Mouse (Mus musculus) forebrain, embryonic 10.5 days (tissue): ENCODE results near the gene Samd8. TPM values are rescaled to one million over a fixed set of nuclear protein-coding genes. Genes with fewer than 3 reads are reported as not detected.

Experiments used
- DNase-seq: peaks from one replicate; pipeline ENCODE4 v3.0.0-alpha.2; 2017; ENCODE audit warnings: low spot score; ENCODE audit errors: extremely low spot score
- H3K27ac ChIP-seq: fragments of 300-500 bp; sonication (generic); 2 replicates; pipeline ENCODE4 v1.5.1; 2016; ENCODE audit warnings: mild to moderate bottlenecking
- H3K27me3 ChIP-seq: fragments of 300-500 bp; sonication (generic); 2 replicates; pipeline ENCODE4 v1.6.1; 2016; ENCODE audit warnings: mild to moderate bottlenecking; ENCODE audit not compliant: poor library complexity, severe bottlenecking
- H3K36me3 ChIP-seq: fragments of 300-500 bp; sonication (generic); replicated peaks from 2 replicates; pipeline ENCODE4 v1.6.1; 2016; ENCODE audit warnings: mild to moderate bottlenecking, moderate library complexity
- H3K4me1 ChIP-seq: fragments of 300-500 bp; sonication (generic); 2 replicates; pipeline ENCODE4 v1.6.1; 2016
- H3K4me3 ChIP-seq: fragments of 300-500 bp; sonication (generic); 2 replicates; pipeline ENCODE4 v1.5.1; 2016; ENCODE audit warnings: mild to moderate bottlenecking, moderate library complexity
- H3K9me3 ChIP-seq: fragments of 300-500 bp; sonication (generic); 2 replicates; pipeline ENCODE4 v1.6.1; 2016; ENCODE audit warnings: mild to moderate bottlenecking, moderate library complexity
- WGBS: fragments of 180-500 bp; shearing (Covaris S2); methylation state at CpG from one replicate; pipeline ENCODE4 v1.1.7; 2016; 5-methylcytosine and 5-hydroxymethylcytosine counted together
- polyA plus RNA-seq: library from polyadenylated mRNA; unstranded; fragments of >200 nt; fragmentation: Nextera tagmentation; extraction: Ambion mirVana; gene quantifications from 2 replicates; pipeline ENCODE4 v1.2.1, GENCODE M21; 2016

Samd8 gene
- polyA plus RNA-seq, 1 experiment from 2014 or later, result 9.4 TPM

- WGBS, result 74% methylated on average over 4 of the region's 4 CpGs
- H3K36me3 ChIP-seq, result peaks cover 56% of the 10 kb centered on the region
These were observed 36.2 kb downstream of the Samd8 start for GRCm38 (mm10) chr14:21786500-21786899.

DNA sequence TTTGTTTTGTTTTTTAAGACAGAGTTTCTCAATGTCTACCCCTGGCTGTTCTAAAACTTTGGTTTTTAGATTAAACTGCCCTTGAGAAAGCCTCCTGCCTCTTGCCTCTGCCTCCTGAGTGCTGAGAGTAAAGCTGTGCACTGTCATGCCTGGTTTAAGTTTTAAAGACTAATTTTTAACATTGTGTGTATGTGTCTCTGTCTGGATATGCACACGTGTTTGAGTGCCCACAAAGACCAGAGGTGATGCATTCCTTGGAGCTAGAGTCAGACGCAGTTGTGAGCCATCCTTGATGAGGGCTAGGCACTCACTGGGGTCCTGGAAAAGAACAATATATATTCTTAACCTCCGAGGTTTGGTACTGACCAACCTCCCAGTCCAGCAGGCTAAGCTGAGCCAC is 37.0 kb downstream of the Samd8 start:
- Histone ChIP-seq H3K27me3 (no peaks in the 10 kb centered on the region), H3K36me3 (peaks cover 57% of the 10 kb centered on the region), H3K27ac (no peak overlapping the region), H3K4me1 (peaks cover 5% of the 10 kb centered on the region), H3K9me3 (no peaks in the 10 kb centered on the region), H3K4me3 (no peak overlapping the region)
- 83% methylated on average over 3 of the region's 3 CpGs for WGBS
- no peak for DNase-seq

More at GRCm38 (mm10) chr14:21786500-21786899, 36.2 kb downstream of the Samd8 start:
- DNase-seq, result no peak
- no peak overlapping the region for H3K4me3 ChIP-seq
- no peaks in the 10 kb centered on the region for H3K27me3 ChIP-seq
- peaks cover 5% of the 10 kb centered on the region for H3K4me1 ChIP-seq
- H3K9me3 ChIP-seq, result no peaks in the 10 kb centered on the region
- H3K27ac ChIP-seq, result no peak overlapping the region

DNA sequence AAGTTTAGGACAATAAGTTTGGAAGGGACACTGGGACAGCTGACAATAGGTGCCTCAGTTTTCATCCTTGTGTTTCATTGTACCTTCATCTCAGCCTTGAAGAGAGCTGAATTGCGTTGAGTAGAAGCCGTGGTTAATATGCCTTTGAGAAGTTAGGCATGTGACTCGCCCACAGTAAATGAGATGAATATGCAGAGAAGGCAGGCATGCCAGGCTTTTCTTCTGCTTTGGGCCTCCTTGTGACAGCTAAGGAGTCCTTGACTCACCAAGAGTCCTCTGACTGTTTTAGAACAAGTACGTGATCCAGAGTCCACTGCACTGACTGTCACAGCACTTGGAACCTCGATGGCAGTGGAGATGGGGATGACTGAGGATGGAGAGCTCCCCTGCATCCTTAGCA is 37.8 kb downstream of the Samd8 start:
- 92% methylated on average over 5 of the region's 5 CpGs for WGBS
- H3K36me3 ChIP-seq, result peaks cover 63% of the 10 kb centered on the region
- H3K4me1 ChIP-seq, result peaks cover 5% of the 10 kb centered on the region
- DNase-seq, result no peak
- no peaks in the 10 kb centered on the region for H3K9me3 ChIP-seq
- no peaks in the 10 kb centered on the region for H3K27me3 ChIP-seq
- H3K27ac ChIP-seq, result no peak overlapping the region
- no peak overlapping the region for H3K4me3 ChIP-seq

DNA sequence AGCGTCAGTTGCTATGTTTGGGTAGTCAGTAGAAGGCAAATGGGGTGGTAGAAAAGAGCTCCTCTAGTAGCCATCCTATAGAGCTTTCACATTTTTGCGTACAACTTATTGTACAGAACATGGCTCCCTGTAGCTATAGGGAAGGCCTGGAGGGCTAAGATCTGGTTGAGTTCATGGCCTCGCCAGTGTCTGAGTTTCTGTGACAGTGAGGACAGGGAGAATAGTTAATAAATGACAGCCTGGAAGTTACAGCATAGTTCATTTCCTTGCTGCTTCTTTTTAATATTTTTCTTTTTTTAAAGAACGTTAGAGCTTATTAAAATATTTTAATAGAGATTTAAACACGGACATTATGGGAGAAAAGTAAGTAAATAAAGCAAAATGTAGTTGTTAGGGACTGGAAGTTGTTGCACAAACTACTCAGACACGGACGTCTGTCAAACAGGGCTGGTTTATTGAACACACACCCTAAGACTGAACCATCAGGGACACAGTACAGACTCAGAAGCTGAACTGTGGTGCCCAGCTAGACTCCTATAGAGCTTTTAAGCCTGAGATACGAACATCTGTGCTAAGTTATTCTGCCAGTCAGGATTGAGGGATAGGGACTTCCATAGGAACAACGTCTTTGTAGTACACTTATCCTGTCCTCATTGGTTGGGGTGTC is 40.4 kb downstream of the Samd8 start:
- Histone ChIP-seq H3K27me3 (no peaks in the 10 kb centered on the region), H3K27ac (no peak overlapping the region), H3K4me1 (peaks cover 18% of the 10 kb centered on the region), H3K9me3 (no peaks in the 10 kb centered on the region), H3K4me3 (no peak overlapping the region), H3K36me3 (peaks cover 51% of the 10 kb centered on the region)
- DNase-seq, result no peak
- WGBS, result 91% methylated on average over 9 of the region's 9 CpGs

DNA sequence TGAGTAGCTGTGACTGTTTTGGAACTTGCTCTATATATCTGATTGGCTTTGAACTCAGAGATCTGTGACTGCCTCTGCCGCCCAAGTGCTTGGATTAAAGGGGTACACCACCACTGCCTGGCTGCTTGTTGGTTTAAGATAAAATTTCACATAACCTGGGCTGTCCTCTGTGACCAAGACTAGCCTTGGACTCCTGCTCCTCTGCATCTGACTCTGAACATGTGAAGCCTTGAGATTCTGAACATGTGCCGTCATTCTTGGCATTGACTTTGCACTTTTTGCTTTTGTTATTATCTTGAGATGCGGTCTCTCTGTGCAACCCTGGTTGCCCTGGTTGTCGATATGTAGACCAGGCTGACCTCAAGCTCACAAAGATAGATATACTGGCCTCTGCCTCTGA is 41.4 kb downstream of the Samd8 start:
- no peaks in the 10 kb centered on the region for H3K9me3 ChIP-seq
- DNase-seq, result no peak
- H3K36me3 ChIP-seq, result peaks cover 45% of the 10 kb centered on the region
- H3K27me3 ChIP-seq, result no peaks in the 10 kb centered on the region
- WGBS, result 94% methylated on average over 4 of the region's 4 CpGs
- H3K4me1 ChIP-seq, result peaks cover 14% of the 10 kb centered on the region
- no peak overlapping the region for H3K4me3 ChIP-seq
- H3K27ac ChIP-seq, result no peak overlapping the region

DNA sequence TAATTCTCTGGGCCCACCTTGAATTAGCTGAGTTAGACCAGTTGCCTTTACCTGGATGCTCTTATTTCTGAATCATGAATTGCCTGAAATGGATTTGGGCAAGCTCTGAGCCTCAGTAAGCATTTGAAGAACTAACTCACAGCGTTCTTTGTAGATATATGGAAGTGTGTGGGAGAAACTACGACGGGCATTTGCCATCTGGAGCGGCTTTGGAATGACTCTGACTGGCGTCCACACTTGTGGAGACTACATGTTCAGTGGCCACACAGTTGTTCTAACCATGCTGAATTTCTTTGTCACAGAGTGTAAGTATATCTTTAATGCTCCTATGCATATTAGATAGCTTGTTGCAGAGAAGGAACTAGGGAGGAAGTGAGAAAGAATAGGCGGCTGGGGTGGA is 41.9 kb downstream of the Samd8 start:
- WGBS, result 95% methylated on average over 6 of the region's 6 CpGs
- peaks cover 18% of the 10 kb centered on the region for H3K4me1 ChIP-seq
- H3K4me3 ChIP-seq, result no peak overlapping the region
- no peak overlapping the region for H3K27ac ChIP-seq
- H3K9me3 ChIP-seq, result no peaks in the 10 kb centered on the region
- no peaks in the 10 kb centered on the region for H3K27me3 ChIP-seq
- H3K36me3 ChIP-seq, result peaks cover 44% of the 10 kb centered on the region
- no peak for DNase-seq

GRCm38 (mm10) chr14:21800641-21801040 is 50.3 kb downstream of the Samd8 start:
- no peak overlapping the region for H3K27ac ChIP-seq
- H3K4me1 ChIP-seq, result peaks cover 17% of the 10 kb centered on the region
- H3K9me3 ChIP-seq, result no peaks in the 10 kb centered on the region
- WGBS, result 93% methylated on average over 4 of the region's 4 CpGs
- no peak overlapping the region for H3K4me3 ChIP-seq
- no peak for DNase-seq
- H3K27me3 ChIP-seq, result no peaks in the 10 kb centered on the region
- H3K36me3 ChIP-seq, result peaks cover 14% of the 10 kb centered on the region

DNA sequence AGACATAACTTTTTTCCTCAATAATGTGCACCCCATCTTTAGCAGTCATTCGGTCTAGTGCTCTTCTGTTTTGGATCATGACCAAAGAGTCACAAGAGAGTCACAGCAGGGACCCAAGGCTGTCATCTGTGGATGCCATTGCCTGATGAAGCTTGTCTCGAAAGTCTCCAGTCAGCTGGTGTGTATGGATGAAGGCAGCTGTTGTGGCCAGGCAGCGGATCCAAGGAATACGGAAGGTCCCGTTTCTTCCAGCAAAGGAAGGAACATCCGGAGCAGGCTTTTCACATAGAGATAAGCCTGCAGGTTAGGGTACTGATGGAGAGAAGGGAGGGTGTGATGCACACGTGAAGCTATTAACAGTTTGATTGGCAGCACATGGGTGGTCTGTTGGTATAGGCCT is 51.3 kb downstream of the Samd8 start:
- Histone ChIP-seq H3K36me3 (peaks cover 14% of the 10 kb centered on the region), H3K9me3 (no peaks in the 10 kb centered on the region), H3K4me3 (no peak overlapping the region), H3K27me3 (no peaks in the 10 kb centered on the region), H3K4me1 (peaks cover 17% of the 10 kb centered on the region), H3K27ac (no peak overlapping the region)
- DNase-seq, result no peak
- WGBS, result 90% methylated on average over 7 of the region's 7 CpGs

GRCm38 (mm10) chr14:21802543-21803206 is 52.3 kb downstream of the Samd8 start:
- WGBS, result 95% methylated on average over 6 of the region's 6 CpGs
- Histone ChIP-seq H3K27ac (no peak overlapping the region), H3K36me3 (peaks cover 14% of the 10 kb centered on the region), H3K4me3 (no peak overlapping the region), H3K27me3 (no peaks in the 10 kb centered on the region), H3K4me1 (peaks cover 7% of the 10 kb centered on the region), H3K9me3 (no peaks in the 10 kb centered on the region)
- no peak for DNase-seq

- H3K27me3 ChIP-seq, result no peaks in the 10 kb centered on the region
- H3K9me3 ChIP-seq, result no peaks in the 10 kb centered on the region
- no peak overlapping the region for H3K27ac ChIP-seq
- no peak for DNase-seq
- 94% methylated on average over 2 of the region's 2 CpGs for WGBS
- no peaks in the 10 kb centered on the region for H3K4me1 ChIP-seq
- no peak overlapping the region for H3K4me3 ChIP-seq
- H3K36me3 ChIP-seq, result peaks cover 3% of the 10 kb centered on the region
These were observed 55.9 kb downstream of the Samd8 start for GRCm38 (mm10) chr14:21806203-21806602.

GRCm38 (mm10) chr14:21806631-21807160 is 56.4 kb downstream of the Samd8 start:
- H3K27ac ChIP-seq, result no peak overlapping the region
- no peak for DNase-seq
- no peaks in the 10 kb centered on the region for H3K4me1 ChIP-seq
- no peaks in the 10 kb centered on the region for H3K27me3 ChIP-seq
- H3K36me3 ChIP-seq, result peaks cover 3% of the 10 kb centered on the region
- no peaks in the 10 kb centered on the region for H3K9me3 ChIP-seq
- WGBS, result 89% methylated on average over 3 of the region's 3 CpGs
- H3K4me3 ChIP-seq, result no peak overlapping the region

- WGBS, result 90% methylated on average over 8 of the region's 8 CpGs
- no peaks in the 10 kb centered on the region for H3K27me3 ChIP-seq
- no peak overlapping the region for H3K27ac ChIP-seq
- DNase-seq, result no peak
- H3K4me1 ChIP-seq, result no peaks in the 10 kb centered on the region
- no peaks in the 10 kb centered on the region for H3K36me3 ChIP-seq
- H3K9me3 ChIP-seq, result no peaks in the 10 kb centered on the region
- no peak overlapping the region for H3K4me3 ChIP-seq
These were observed 58.0 kb downstream of the Samd8 start for GRCm38 (mm10) chr14:21808208-21808922.

- Histone ChIP-seq H3K36me3 (no peaks in the 10 kb centered on the region), H3K4me3 (no peak overlapping the region), H3K9me3 (no peaks in the 10 kb centered on the region), H3K4me1 (no peaks in the 10 kb centered on the region), H3K27ac (no peak overlapping the region), H3K27me3 (no peaks in the 10 kb centered on the region)
- DNase-seq, result no peak
- WGBS, result 93% methylated on average over 2 of the region's 2 CpGs
These were observed 59.1 kb downstream of the Samd8 start for GRCm38 (mm10) chr14:21809418-21809817.
